Mouse (Mus musculus) neural tube, embryonic 15.5 days (tissue): ENCODE results near the gene Mkks. TPM values are rescaled to one million over a fixed set of nuclear protein-coding genes. Genes with fewer than 3 reads are reported as not detected.
"Not testable (repeated sequence)": the region's sequence is repeated elsewhere in the genome, so short reads cannot be mapped to it uniquely, and the experiment has no call there.

Experiments used
- ATAC-seq: fragments of 200-750 bp; cut with Nextera tagmentation; 2 replicates; pipeline ENCODE4 v1.8.0; 2017; ENCODE audit warnings: mild to moderate bottlenecking, moderate TSS enrichment, moderate library complexity; ENCODE audit not compliant: low FRiP score
- H3K27ac ChIP-seq: fragments of 300-500 bp; sonication (generic); replicated peaks from 2 replicates; pipeline ENCODE4 v1.5.1; 2015; ENCODE audit warnings: mild to moderate bottlenecking, inconsistent platforms
- H3K27me3 ChIP-seq: fragments of 300-500 bp; sonication (generic); replicated peaks from 2 replicates; pipeline ENCODE4 v1.6.1; 2015; ENCODE audit warnings: inconsistent platforms
- H3K36me3 ChIP-seq: fragments of 300-500 bp; sonication (generic); 2 replicates; pipeline ENCODE4 v1.6.1; 2015; ENCODE audit warnings: inconsistent platforms
- H3K4me1 ChIP-seq: fragments of 300-500 bp; sonication (generic); 2 replicates; pipeline ENCODE4 v1.6.1; 2015; ENCODE audit warnings: inconsistent platforms
- H3K4me2 ChIP-seq: fragments of 300-500 bp; sonication (generic); 2 replicates; pipeline ENCODE4 v1.6.1; 2015; ENCODE audit warnings: inconsistent platforms, mild to moderate bottlenecking, moderate library complexity
- H3K4me3 ChIP-seq: fragments of 300-500 bp; sonication (generic); replicated peaks from 2 replicates; pipeline ENCODE4 v1.5.1; 2015; ENCODE audit warnings: mild to moderate bottlenecking, inconsistent platforms
- H3K9ac ChIP-seq: fragments of 300-500 bp; sonication (generic); replicated peaks from 2 replicates; pipeline ENCODE4 v1.6.1; 2015; ENCODE audit warnings: mild to moderate bottlenecking, inconsistent platforms
- H3K9me3 ChIP-seq: fragments of 300-500 bp; sonication (generic); replicated peaks from 2 replicates; pipeline ENCODE4 v1.6.1; 2016; ENCODE audit warnings: inconsistent platforms
- WGBS: fragments of 180-500 bp; shearing (Covaris S2); methylation state at CpG from one replicate; pipeline ENCODE4 v1.1.7; 2015; ENCODE audit warnings: mixed read lengths; 5-methylcytosine and 5-hydroxymethylcytosine counted together
- polyA plus RNA-seq: library from polyadenylated mRNA; unstranded; fragments of >200 nt; fragmentation: Nextera tagmentation; extraction: Ambion mirVana; gene quantifications from 2 replicates; pipeline ENCODE4 v1.2.1, GENCODE M21; 2015

Mkks gene
- polyA plus RNA-seq, 1 experiment from 2014 or later, result 15.1 TPM

DNA sequence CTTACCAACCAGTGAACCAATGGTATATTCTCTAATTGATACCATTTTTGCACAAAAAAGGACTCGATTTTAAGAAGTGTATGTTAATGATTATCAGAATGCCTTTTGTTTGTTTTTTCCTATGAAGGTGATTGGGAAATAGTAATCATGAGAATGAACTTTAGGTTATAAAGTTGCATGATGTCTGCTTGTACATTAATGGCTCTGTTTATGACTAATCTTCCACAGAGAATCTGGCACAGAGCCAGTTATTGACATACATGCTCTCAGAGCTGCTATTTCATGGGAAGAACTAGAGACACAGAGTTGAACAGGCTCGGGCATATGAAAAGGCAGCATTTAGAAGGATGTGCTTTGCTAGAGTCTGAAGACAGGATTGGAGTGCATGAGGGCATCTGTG, 4.9 kb upstream of the Mkks start:
- Histone ChIP-seq H3K27me3 (no peaks in the 10 kb centered on the region), H3K27ac (no peak overlapping the region), H3K9me3 (no peaks in the 10 kb centered on the region), H3K9ac (no peak overlapping the region), H3K4me1 (peaks cover 14% of the 10 kb centered on the region), H3K4me3 (no peak overlapping the region), H3K36me3 (no peaks in the 10 kb centered on the region), H3K4me2 (no peak overlapping the region)
- ATAC-seq, result no peak
- WGBS, result 73% methylated on average over 2 of the region's 2 CpGs

- Histone ChIP-seq H3K27me3 (no peaks in the 10 kb centered on the region), H3K9ac (no peak overlapping the region), H3K36me3 (no peaks in the 10 kb centered on the region), H3K4me2 (no peak overlapping the region), H3K27ac (no peak overlapping the region), H3K4me1 (peaks cover 24% of the 10 kb centered on the region), H3K9me3 (no peaks in the 10 kb centered on the region), H3K4me3 (no peak overlapping the region)
- ATAC-seq, result no peak
- WGBS, result 67% methylated on average over 2 of the region's 2 CpGs
Measured at GRCm38 (mm10) chr2:136894494-136894893, 3.3 kb upstream of the Mkks start.

DNA sequence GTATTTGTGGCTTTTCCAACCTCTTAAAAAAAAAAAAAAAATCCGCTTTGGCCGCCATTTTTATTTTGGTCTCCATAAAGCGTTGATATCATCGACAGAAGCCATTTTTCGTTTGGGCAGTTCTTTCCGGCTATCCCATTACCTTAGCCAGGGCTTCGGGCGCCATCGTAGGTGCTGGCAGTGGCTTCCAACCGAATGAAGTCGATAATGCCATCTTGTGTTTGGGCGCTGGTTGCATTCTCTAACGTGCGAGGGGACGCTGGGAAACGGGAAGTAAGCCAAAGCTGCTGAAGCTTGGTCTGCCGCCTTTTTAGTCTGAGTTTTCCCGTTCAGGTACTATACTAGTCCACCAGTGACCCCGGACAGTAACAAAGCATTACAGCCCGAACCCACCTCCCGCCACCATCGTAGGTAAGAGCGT, 772 bp upstream of the Mkks start:
- Histone ChIP-seq H3K4me1 (peaks cover 34% of the 10 kb centered on the region), H3K27me3 (no peaks in the 10 kb centered on the region), H3K4me3 (peak overlapping the region; percentile 81), H3K9me3 (no peaks in the 10 kb centered on the region), H3K27ac (peak overlapping the region; percentile 98), H3K36me3 (no peaks in the 10 kb centered on the region), H3K4me2 (peak overlapping the region; percentile 56), H3K9ac (peak overlapping the region; percentile 62)
- under 1% methylated on average over 23 of the region's 23 CpGs for WGBS
- ATAC-seq, result peak; percentile 90

- peak; percentile 72 for ATAC-seq
- Histone ChIP-seq H3K9ac (peak overlapping the region; percentile 86), H3K27ac (peak overlapping the region; percentile 98), H3K4me2 (peak overlapping the region; percentile 60), H3K4me1 (peaks cover 30% of the 10 kb centered on the region), H3K4me3 (peak overlapping the region; percentile 81)
- not testable (repeated sequence) for H3K27me3 ChIP-seq, H3K9me3 ChIP-seq, H3K36me3 ChIP-seq
- 5% methylated on average over 15 of the region's 15 CpGs for WGBS
Measured at GRCm38 (mm10) chr2:136890716-136891067, 497 bp downstream of the Mkks start.

DNA sequence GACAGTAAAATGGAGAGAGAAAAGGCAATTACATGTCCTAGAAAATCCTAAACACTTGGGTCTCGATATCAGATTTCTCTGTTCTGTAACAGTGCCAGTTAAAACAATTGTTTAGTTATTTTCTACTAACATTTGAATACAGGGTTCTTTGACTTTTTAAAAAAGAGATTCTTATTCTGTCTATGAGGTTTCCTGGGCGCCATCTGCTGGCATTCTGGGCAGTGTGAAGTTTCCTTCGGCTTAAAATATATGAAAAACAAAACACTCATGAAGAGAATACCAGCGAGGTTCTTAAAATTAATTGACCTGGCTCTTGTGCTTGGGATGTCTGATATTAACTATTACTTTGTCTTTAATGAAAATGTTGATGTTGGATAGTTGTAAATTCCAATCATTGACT, 4.3 kb downstream of the Mkks start:
- WGBS, result 62% methylated on average over 4 of the region's 4 CpGs
- H3K36me3 ChIP-seq, result peaks cover 16% of the 10 kb centered on the region
- no peaks in the 10 kb centered on the region for H3K9me3 ChIP-seq
- H3K27ac ChIP-seq, result no peak overlapping the region
- no peak overlapping the region for H3K4me2 ChIP-seq
- no peak overlapping the region for H3K4me3 ChIP-seq
- H3K27me3 ChIP-seq, result no peaks in the 10 kb centered on the region
- H3K4me1 ChIP-seq, result peaks cover 20% of the 10 kb centered on the region
- no peak for ATAC-seq
- no peak overlapping the region for H3K9ac ChIP-seq

GRCm38 (mm10) chr2:136885579-136885978, 5.6 kb downstream of the Mkks start, which contains the start of gene AL731706.2:
AL731706.2 (minus strand) TSS chr2:136885679.
- Histone ChIP-seq H3K27ac (no peak within 1 kb of the TSS), H3K9ac (no peak within 1 kb of the TSS), H3K36me3 (peaks cover 24% of the 10 kb centered on the region), H3K27me3 (no peaks in the 10 kb centered on the region), H3K9me3 (no peaks in the 10 kb centered on the region), H3K4me1 (peaks cover 19% of the 10 kb centered on the region), H3K4me2 (no peak within 1 kb of the TSS), H3K4me3 (no peak within 1 kb of the TSS)
- 97% methylated on average over 2 of the region's 2 CpGs for WGBS
- ATAC-seq, result no peak

- H3K27ac ChIP-seq, result peak overlapping the region; percentile 29; the same call in 1 of the 2 replicates
- H3K4me1 ChIP-seq, result peaks cover 9% of the 10 kb centered on the region
- H3K4me3 ChIP-seq, result no peak overlapping the region
- H3K36me3 ChIP-seq, result no peaks in the 10 kb centered on the region
- no peak overlapping the region for H3K9ac ChIP-seq
- H3K27me3 ChIP-seq, result no peaks in the 10 kb centered on the region
- no peaks in the 10 kb centered on the region for H3K9me3 ChIP-seq
- WGBS, result 14% methylated on average over 5 of the region's 5 CpGs
- no peak overlapping the region for H3K4me2 ChIP-seq
- ATAC-seq, result 0 out of 2 replicates have a peak, but pooled peaks have one; percentile 38
Measured at GRCm38 (mm10) chr2:136854543-136855388, 36.4 kb downstream of the Mkks start.

GRCm38 (mm10) chr2:136850366-136850765, 40.8 kb downstream of the Mkks start:
- Histone ChIP-seq H3K27me3 (no peaks in the 10 kb centered on the region), H3K9me3 (no peaks in the 10 kb centered on the region), H3K9ac (no peak overlapping the region), H3K4me3 (no peak overlapping the region), H3K4me2 (no peak overlapping the region), H3K27ac (no peak overlapping the region), H3K4me1 (peaks cover 9% of the 10 kb centered on the region), H3K36me3 (no peaks in the 10 kb centered on the region)
- ATAC-seq, result no peak
- WGBS, result 70% methylated on average over 3 of the region's 3 CpGs

DNA sequence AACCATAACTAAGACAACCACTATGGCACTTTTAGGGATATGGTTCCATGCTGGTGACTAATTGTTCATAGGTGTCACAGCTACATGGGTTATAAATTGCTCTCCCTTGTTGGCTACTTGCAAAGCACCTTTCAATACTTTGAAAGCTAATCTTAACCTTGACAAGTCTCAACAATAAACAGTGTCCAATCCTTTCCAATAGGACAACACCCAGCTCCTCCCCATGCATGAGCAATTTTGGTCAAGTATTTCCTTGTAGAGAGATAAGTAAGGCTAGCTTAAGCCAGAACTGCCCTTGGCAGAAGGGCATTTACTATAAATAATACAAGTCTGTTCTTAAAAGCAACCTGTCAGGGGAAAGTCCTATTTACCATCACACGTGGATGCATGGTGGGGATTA, 53.2 kb downstream of the Mkks start:
- no peaks in the 10 kb centered on the region for H3K9me3 ChIP-seq
- no peak for ATAC-seq
- no peak overlapping the region for H3K9ac ChIP-seq
- H3K4me3 ChIP-seq, result no peak overlapping the region
- 41% methylated on average over 1 of the region's 1 CpGs for WGBS
- no peaks in the 10 kb centered on the region for H3K4me1 ChIP-seq
- H3K27me3 ChIP-seq, result no peaks in the 10 kb centered on the region
- H3K4me2 ChIP-seq, result no peak overlapping the region
- H3K27ac ChIP-seq, result no peak overlapping the region
- no peaks in the 10 kb centered on the region for H3K36me3 ChIP-seq

GRCm38 (mm10) chr2:136835882-136836281, 55.3 kb downstream of the Mkks start:
- 65% methylated on average over 3 of the region's 3 CpGs for WGBS
- no peak overlapping the region for H3K4me3 ChIP-seq
- H3K9me3 ChIP-seq, result no peaks in the 10 kb centered on the region
- no peak overlapping the region for H3K4me2 ChIP-seq
- no peak overlapping the region for H3K9ac ChIP-seq
- no peak for ATAC-seq
- H3K4me1 ChIP-seq, result no peaks in the 10 kb centered on the region
- H3K27me3 ChIP-seq, result no peaks in the 10 kb centered on the region
- no peak overlapping the region for H3K27ac ChIP-seq
- H3K36me3 ChIP-seq, result no peaks in the 10 kb centered on the region

DNA sequence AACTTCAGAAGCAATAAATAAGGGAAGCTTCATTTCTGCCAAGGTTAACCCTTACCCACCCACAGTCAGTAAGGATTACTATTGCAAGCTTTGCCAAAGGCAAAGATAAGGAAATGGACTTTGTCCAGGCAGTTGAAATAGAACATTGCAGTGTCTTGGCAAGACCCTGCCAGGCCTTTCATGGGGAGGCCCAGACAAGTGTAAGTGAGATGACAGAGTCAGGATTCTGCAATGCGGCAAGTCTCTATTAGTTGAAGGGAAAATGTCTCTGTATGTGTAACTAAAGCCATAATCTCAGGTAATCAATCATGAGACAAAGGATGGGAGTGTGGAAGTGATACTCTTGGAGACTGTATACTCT, 56.5 kb downstream of the Mkks start:
- Histone ChIP-seq H3K4me3 (no peak overlapping the region), H3K4me1 (no peaks in the 10 kb centered on the region), H3K27me3 (no peaks in the 10 kb centered on the region), H3K9me3 (no peaks in the 10 kb centered on the region), H3K36me3 (no peaks in the 10 kb centered on the region), H3K27ac (no peak overlapping the region), H3K4me2 (no peak overlapping the region), H3K9ac (no peak overlapping the region)
- ATAC-seq, result no peak
- WGBS, result 93% methylated on average over 1 of the region's 1 CpGs

GRCm38 (mm10) chr2:136833976-136834714, 57.0 kb downstream of the Mkks start:
- WGBS, result 84% methylated on average over 3 of the region's 3 CpGs
- no peak for ATAC-seq
- H3K9me3 ChIP-seq, result no peaks in the 10 kb centered on the region
- H3K4me1 ChIP-seq, result no peaks in the 10 kb centered on the region
- no peak overlapping the region for H3K4me2 ChIP-seq
- H3K36me3 ChIP-seq, result no peaks in the 10 kb centered on the region
- no peak overlapping the region for H3K9ac ChIP-seq
- H3K27ac ChIP-seq, result no peak overlapping the region
- H3K27me3 ChIP-seq, result no peaks in the 10 kb centered on the region
- no peak overlapping the region for H3K4me3 ChIP-seq
